Mouse (Mus musculus) limb, embryonic 15.5 days (tissue): ENCODE results near the gene Pdgfd. TPM values are rescaled to one million over a fixed set of nuclear protein-coding genes. Genes with fewer than 3 reads are reported as not detected.
"Not testable (repeated sequence)": the region's sequence is repeated elsewhere in the genome, so short reads cannot be mapped to it uniquely, and the experiment has no call there.

Experiments used
- ATAC-seq: fragments of 200-750 bp; cut with Nextera tagmentation; 2 replicates; pipeline ENCODE4 v1.8.0; 2017; ENCODE audit warnings: low read depth, moderate TSS enrichment; ENCODE audit not compliant: insufficient number of reproducible peaks, low FRiP score, low TSS enrichment
- H3K27ac ChIP-seq: fragments of 300-500 bp; sonication (generic); 2 replicates; pipeline ENCODE4 v1.5.1; 2015; ENCODE audit warnings: moderate library complexity, mild to moderate bottlenecking, inconsistent platforms
- H3K27me3 ChIP-seq: fragments of 300-500 bp; sonication (generic); 2 replicates; pipeline ENCODE4 v1.6.1; 2015; ENCODE audit warnings: inconsistent platforms
- H3K36me3 ChIP-seq: fragments of 300-500 bp; sonication (generic); 2 replicates; pipeline ENCODE4 v1.6.1; 2015; ENCODE audit warnings: inconsistent platforms
- H3K4me1 ChIP-seq: fragments of 300-500 bp; sonication (generic); 2 replicates; pipeline ENCODE4 v1.6.1; 2015; ENCODE audit warnings: inconsistent platforms
- H3K4me2 ChIP-seq: fragments of 300-500 bp; sonication (generic); 2 replicates; pipeline ENCODE4 v1.6.1; 2015; ENCODE audit warnings: mild to moderate bottlenecking, inconsistent platforms
- H3K4me3 ChIP-seq: fragments of 300-500 bp; sonication (generic); 2 replicates; pipeline ENCODE4 v1.5.1; 2015; ENCODE audit warnings: mild to moderate bottlenecking, inconsistent platforms
- H3K9ac ChIP-seq: fragments of 300-500 bp; sonication (generic); 2 replicates; pipeline ENCODE4 v1.6.1; 2015; ENCODE audit warnings: inconsistent platforms
- H3K9me3 ChIP-seq: fragments of 300-500 bp; sonication (generic); 2 replicates; pipeline ENCODE4 v1.6.1; 2016; ENCODE audit warnings: inconsistent platforms
- WGBS: fragments of 180-500 bp; shearing (Covaris S2); methylation state at CpG from one replicate; pipeline ENCODE4 v1.1.7; 2015; 5-methylcytosine and 5-hydroxymethylcytosine counted together
- polyA plus RNA-seq: library from polyadenylated mRNA; unstranded; fragments of >200 nt; fragmentation: Nextera tagmentation; extraction: Ambion mirVana; gene quantifications from 2 replicates; pipeline ENCODE4 v1.2.1, GENCODE M21; 2015

The Pdgfd gene
- 9.2 and 11.0 TPM in 2 replicates for polyA plus RNA-seq

- Histone ChIP-seq H3K27ac (no peak within 1 kb of the TSS), H3K4me2 (peak within 1 kb of the TSS; percentile 67), H3K36me3 (no peaks in the 10 kb centered on the region), H3K9ac (0 out of 2 replicates have a peak within 1 kb of the TSS, but pooled peaks have one; percentile 11), H3K4me3 (peak within 1 kb of the TSS; percentile 44), H3K9me3 (no peaks in the 10 kb centered on the region), H3K4me1 (0 out of 2 replicates have a peak, but pooled peaks cover 5% of the 10 kb centered on the region), H3K27me3 (no peaks in the 10 kb centered on the region)
- ATAC-seq, result peak; percentile 80; the same call in 1 of the 2 replicates
- 3% methylated on average over 32 of the region's 32 CpGs for WGBS
These were observed at the start of gene Pdgfd for GRCm38 (mm10) chr9:6168391-6169037. Gene Pdgfd (plus strand): TSS chr9:6168584.

- Histone ChIP-seq H3K27me3 (no peaks in the 10 kb centered on the region), H3K9ac (no peak overlapping the region), H3K36me3 (no peaks in the 10 kb centered on the region), H3K27ac (no peak overlapping the region), H3K4me2 (peak overlapping the region; percentile 67), H3K4me1 (0 out of 2 replicates have a peak, but pooled peaks cover 5% of the 10 kb centered on the region), H3K9me3 (no peaks in the 10 kb centered on the region), H3K4me3 (peak overlapping the region; percentile 44)
- peak; percentile 63; the same call in 1 of the 2 replicates for ATAC-seq
- WGBS, result 42% methylated on average over 3 of the region's 3 CpGs
These were observed 651 bp downstream of the Pdgfd start for GRCm38 (mm10) chr9:6169038-6169431.

GRCm38 (mm10) chr9:6170962-6171361 lies 2.6 kb downstream of the Pdgfd start:
- H3K36me3 ChIP-seq, result no peaks in the 10 kb centered on the region
- H3K27ac ChIP-seq, result no peak overlapping the region
- no peaks in the 10 kb centered on the region for H3K27me3 ChIP-seq
- no peak overlapping the region for H3K4me3 ChIP-seq
- WGBS, result 39% methylated on average over 9 of the region's 9 CpGs
- H3K4me2 ChIP-seq, result no peak overlapping the region
- 0 out of 2 replicates have a peak, but pooled peaks cover 5% of the 10 kb centered on the region for H3K4me1 ChIP-seq
- ATAC-seq, result no peak
- H3K9ac ChIP-seq, result no peak overlapping the region
- no peaks in the 10 kb centered on the region for H3K9me3 ChIP-seq

GRCm38 (mm10) chr9:6173276-6173675 lies 4.9 kb downstream of the Pdgfd start:
- whole genome bisulfite sequencing, result 84% methylated on average over 1 of the region's 1 CpGs

GRCm38 (mm10) chr9:6175731-6176130 lies 7.3 kb downstream of the Pdgfd start:
- Histone ChIP-seq H3K27me3 (no peaks in the 10 kb centered on the region), H3K4me2 (no peak overlapping the region), H3K4me1 (no peaks in the 10 kb centered on the region), H3K27ac (no peak overlapping the region), H3K36me3 (no peaks in the 10 kb centered on the region), H3K4me3 (no peak overlapping the region), H3K9me3 (no peaks in the 10 kb centered on the region), H3K9ac (no peak overlapping the region)
- ATAC-seq, result no peak
- 77% methylated on average over 4 of the region's 4 CpGs for WGBS

More at GRCm38 (mm10) chr9:6173276-6173675, 4.9 kb downstream of the Pdgfd start:
- no peak overlapping the region for H3K4me3 ChIP-seq
- no peak for ATAC-seq
- no peaks in the 10 kb centered on the region for H3K9me3 ChIP-seq
- H3K9ac ChIP-seq, result no peak overlapping the region
- H3K27me3 ChIP-seq, result no peaks in the 10 kb centered on the region
- H3K27ac ChIP-seq, result no peak overlapping the region
- H3K4me1 ChIP-seq, result 0 out of 2 replicates have a peak, but pooled peaks cover 5% of the 10 kb centered on the region
- H3K4me2 ChIP-seq, result no peak overlapping the region
- no peaks in the 10 kb centered on the region for H3K36me3 ChIP-seq

GRCm38 (mm10) chr9:6182307-6182923 lies 14.0 kb downstream of the Pdgfd start:
- Histone ChIP-seq H3K4me3 (no peak overlapping the region), H3K4me1 (no peaks in the 10 kb centered on the region), H3K27me3 (no peaks in the 10 kb centered on the region), H3K36me3 (no peaks in the 10 kb centered on the region), H3K4me2 (no peak overlapping the region), H3K9ac (no peak overlapping the region), H3K9me3 (no peaks in the 10 kb centered on the region), H3K27ac (no peak overlapping the region)
- 89% methylated on average over 3 of the region's 3 CpGs for WGBS
- no peak for ATAC-seq

- no peak overlapping the region for H3K27ac ChIP-seq
- no peaks in the 10 kb centered on the region for H3K27me3 ChIP-seq
- H3K9me3 ChIP-seq, result no peaks in the 10 kb centered on the region
- no peaks in the 10 kb centered on the region for H3K36me3 ChIP-seq
- H3K4me3 ChIP-seq, result no peak overlapping the region
- no peaks in the 10 kb centered on the region for H3K4me1 ChIP-seq
- H3K9ac ChIP-seq, result no peak overlapping the region
- no peak overlapping the region for H3K4me2 ChIP-seq
- ATAC-seq, result no peak
- WGBS, result 22% methylated on average over 3 of the region's 3 CpGs
These were observed 19.6 kb downstream of the Pdgfd start for GRCm38 (mm10) chr9:6187955-6188354.

- no peak for ATAC-seq
- no peak overlapping the region for H3K4me3 ChIP-seq
- no peaks in the 10 kb centered on the region for H3K36me3 ChIP-seq
- no peak overlapping the region for H3K27ac ChIP-seq
- 47% methylated on average over 1 of the region's 1 CpGs for WGBS
- no peaks in the 10 kb centered on the region for H3K4me1 ChIP-seq
- H3K9me3 ChIP-seq, result no peaks in the 10 kb centered on the region
- no peaks in the 10 kb centered on the region for H3K27me3 ChIP-seq
- H3K4me2 ChIP-seq, result no peak overlapping the region
- no peak overlapping the region for H3K9ac ChIP-seq
These were observed 25.0 kb downstream of the Pdgfd start for GRCm38 (mm10) chr9:6193352-6193751.

GRCm38 (mm10) chr9:6212862-6213261 lies 44.5 kb downstream of the Pdgfd start:
- no peaks in the 10 kb centered on the region for H3K27me3 ChIP-seq
- no peak overlapping the region for H3K4me3 ChIP-seq
- no peak overlapping the region for H3K4me2 ChIP-seq
- no peaks in the 10 kb centered on the region for H3K4me1 ChIP-seq
- no peaks in the 10 kb centered on the region for H3K9me3 ChIP-seq
- H3K36me3 ChIP-seq, result no peaks in the 10 kb centered on the region
- ATAC-seq, result no peak
- no peak overlapping the region for H3K9ac ChIP-seq
- 43% methylated on average over 5 of the region's 5 CpGs for WGBS
- no peak overlapping the region for H3K27ac ChIP-seq

- Histone ChIP-seq H3K9me3 (no peaks in the 10 kb centered on the region), H3K4me3 (no peak overlapping the region), H3K4me2 (no peak overlapping the region), H3K27me3 (no peaks in the 10 kb centered on the region), H3K9ac (no peak overlapping the region), H3K36me3 (no peaks in the 10 kb centered on the region), H3K4me1 (no peaks in the 10 kb centered on the region), H3K27ac (no peak overlapping the region)
- no peak for ATAC-seq
- WGBS, result 47% methylated on average over 1 of the region's 1 CpGs
These were observed 49.1 kb downstream of the Pdgfd start for GRCm38 (mm10) chr9:6217505-6217904.

GRCm38 (mm10) chr9:6235982-6236381 lies 67.6 kb downstream of the Pdgfd start:
- not testable (repeated sequence) for H3K27me3 ChIP-seq, H3K9me3 ChIP-seq, H3K9ac ChIP-seq, ATAC-seq, H3K4me2 ChIP-seq, H3K4me3 ChIP-seq, H3K27ac ChIP-seq, H3K36me3 ChIP-seq, H3K4me1 ChIP-seq
- 94% methylated on average over 1 of the region's 1 CpGs for WGBS

- Histone ChIP-seq H3K27ac (no peak overlapping the region), H3K9ac (no peak overlapping the region), H3K4me2 (no peak overlapping the region), H3K9me3 (no peaks in the 10 kb centered on the region), H3K4me3 (no peak overlapping the region), H3K4me1 (no peaks in the 10 kb centered on the region), H3K27me3 (no peaks in the 10 kb centered on the region), H3K36me3 (no peaks in the 10 kb centered on the region)
- WGBS, result 42% methylated on average over 1 of the region's 1 CpGs
- no peak for ATAC-seq
These were observed 81.9 kb downstream of the Pdgfd start for GRCm38 (mm10) chr9:6250320-6250719.
